Mouse (Mus musculus): ENCODE data around the gene Inhbc. TPM values are rescaled to one million over a fixed set of nuclear protein-coding genes. Genes with fewer than 3 reads are reported as not detected.

Inhbc gene
- polyA plus RNA-seq, 1 experiment: not detected

DNA sequence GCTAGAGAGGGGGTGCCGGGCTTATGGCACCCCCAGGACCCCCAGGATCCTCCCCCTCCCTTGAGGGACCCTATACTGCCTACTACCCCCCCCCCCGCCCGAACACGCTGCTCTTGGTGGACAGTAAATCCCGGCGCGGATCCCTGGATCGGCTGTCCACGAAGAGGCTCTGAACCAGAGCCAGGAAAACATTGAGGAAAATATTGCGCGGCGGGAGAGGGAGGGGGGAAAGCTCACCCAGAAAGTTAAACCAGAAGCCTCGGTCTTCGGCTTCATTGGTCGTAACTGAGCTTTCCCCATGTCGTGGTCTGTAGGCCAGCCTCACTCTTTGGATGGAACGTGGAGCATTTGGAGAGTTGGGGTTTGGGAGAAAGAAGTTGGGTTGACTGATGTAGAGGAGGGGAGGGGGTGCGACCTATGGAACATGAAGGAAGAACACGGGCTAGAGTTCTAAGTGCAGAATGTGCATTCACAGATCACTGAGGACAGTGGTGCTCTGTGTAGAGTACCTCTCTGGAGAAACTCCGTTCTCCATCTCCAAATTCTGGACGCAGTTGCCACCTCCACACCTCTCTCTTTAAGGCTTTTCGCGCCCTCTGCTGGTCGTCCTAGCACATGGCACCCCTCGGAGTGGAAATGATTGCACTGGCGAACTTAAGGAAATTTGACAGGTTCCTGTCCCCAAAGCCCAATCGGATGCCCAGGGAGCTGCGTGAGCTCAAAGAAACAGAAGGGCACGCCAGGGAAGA, 28.2 kb downstream of the Inhbc start, which contains the start of gene Gli1:
Gene Gli1, minus strand, starts transcription at position 84 of the 749 bp plus-strand sequence.
- Histone ChIP-seq H3K4me1 (ENCODE audit: control insufficient read depth, insufficient read depth, low read length) (peaks cover 3% of the 10 kb centered on the region), H3K27me3 (replicated peaks; ENCODE audit: control insufficient read depth, insufficient read depth, low read length) (peaks cover 3% of the 10 kb centered on the region; the same call in 1 of the 2 replicates), H3K27ac (ENCODE audit: insufficient read depth, low read depth, low read length) (no peak within 1 kb of the TSS), H3K4me3 (ENCODE audit: insufficient read depth, low read depth, low read length) (peak within 1 kb of the TSS; percentile 39), H3K36me3 (ENCODE audit: control insufficient read depth, insufficient read depth, low read length) (no peaks in the 10 kb centered on the region)
- peak; percentile 92 for TF ChIP-seq CTCF (conservative IDR thresholded peaks at IDR 0.05; ENCODE audit: insufficient read depth, insufficient read length, low read depth, low read length)
- no peak for TF ChIP-seq POLR2A (IDR thresholded peaks at IDR 0.05; ENCODE audit: low read depth, low read length)
- peak; percentile 84 for DNase-seq
- under 1% methylated on average over 27 of the region's 29 CpGs for WGBS

DNA sequence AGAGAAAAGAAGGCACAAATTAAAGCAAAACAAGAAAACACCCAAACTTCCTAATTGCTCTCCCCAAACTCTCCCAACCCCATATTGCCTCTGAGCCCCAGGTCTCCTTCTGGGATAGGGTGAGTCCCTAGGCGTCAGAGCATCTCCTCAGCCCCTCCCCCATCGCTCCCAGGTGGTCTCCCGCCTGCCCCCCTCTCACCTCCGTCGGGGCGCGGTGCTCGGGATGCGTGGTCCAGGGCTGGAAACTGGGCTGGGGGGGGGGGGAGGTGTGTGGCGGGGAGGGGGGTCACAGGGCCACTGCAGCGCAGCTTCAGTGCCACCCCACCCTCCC, 28.9 kb downstream of the Inhbc start:
- no peak for DNase-seq
- no peaks in the 10 kb centered on the region for H3K36me3 ChIP-seq (ENCODE audit: control insufficient read depth, insufficient read depth, low read length)
- 1% methylated on average over 11 of the region's 11 CpGs for WGBS
- peaks cover 3% of the 10 kb centered on the region for H3K4me1 ChIP-seq (ENCODE audit: control insufficient read depth, insufficient read depth, low read length)
- H3K27ac ChIP-seq (ENCODE audit: insufficient read depth, low read depth, low read length): no peak overlapping the region
- H3K4me3 ChIP-seq (ENCODE audit: insufficient read depth, low read depth, low read length): peak overlapping the region; percentile 39; the same call in 1 of the 2 replicates
- H3K27me3 ChIP-seq (replicated peaks; ENCODE audit: control insufficient read depth, insufficient read depth, low read length): peaks cover 3% of the 10 kb centered on the region; the same call in 1 of the 2 replicates
- TF ChIP-seq POLR2A (IDR thresholded peaks at IDR 0.05; ENCODE audit: low read depth, low read length) (no peak), CTCF (conservative IDR thresholded peaks at IDR 0.05; ENCODE audit: insufficient read depth, insufficient read length, low read depth, low read length) (no peak)

DNA sequence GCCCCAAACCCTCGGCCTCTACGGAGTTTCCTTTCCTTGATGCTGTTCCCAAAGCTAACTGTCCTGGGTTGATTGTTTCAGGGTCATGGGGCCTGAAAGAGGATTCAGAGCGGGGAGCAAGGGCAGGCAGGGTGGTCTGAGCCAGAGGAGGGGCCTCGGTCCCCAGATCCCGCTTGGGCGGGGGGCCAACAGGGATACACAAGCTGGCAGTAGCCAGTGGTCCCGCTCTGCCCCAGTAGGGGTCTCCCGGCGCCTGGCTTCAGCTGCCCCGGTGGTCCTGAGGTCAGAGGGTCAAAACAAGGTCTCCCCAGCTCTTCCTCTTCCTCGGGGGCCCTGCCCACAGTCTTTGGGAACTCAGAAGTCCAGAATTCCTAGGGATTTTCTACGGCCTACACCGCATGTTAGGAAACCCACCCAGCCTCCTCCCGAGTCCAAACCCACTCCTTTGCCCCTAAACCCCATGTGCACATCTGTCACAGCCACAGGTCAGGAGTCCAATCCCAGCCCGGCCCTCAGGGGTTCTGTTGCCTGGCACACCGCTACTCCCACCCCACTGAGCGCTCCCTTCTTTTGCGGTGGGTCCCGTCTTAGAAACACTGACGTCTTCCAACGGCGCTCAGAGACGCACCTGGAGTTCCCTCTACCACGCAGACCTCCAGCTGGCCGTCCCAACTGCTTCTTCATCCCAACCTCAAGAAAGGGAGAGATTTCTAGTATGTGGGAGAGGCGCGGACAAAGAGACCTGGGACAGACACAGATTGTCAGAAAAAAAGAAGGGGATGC, 29.5 kb downstream of the Inhbc start:
- Histone ChIP-seq H3K36me3 (ENCODE audit: control insufficient read depth, insufficient read depth, low read length) (no peaks in the 10 kb centered on the region), H3K27me3 (replicated peaks; ENCODE audit: control insufficient read depth, insufficient read depth, low read length) (peaks cover 3% of the 10 kb centered on the region; the same call in 1 of the 2 replicates), H3K27ac (ENCODE audit: insufficient read depth, low read depth, low read length) (no peak overlapping the region), H3K4me1 (ENCODE audit: control insufficient read depth, insufficient read depth, low read length) (peaks cover 3% of the 10 kb centered on the region), H3K4me3 (ENCODE audit: insufficient read depth, low read depth, low read length) (no peak overlapping the region)
- WGBS: 4% methylated on average over 27 of the region's 27 CpGs
- TF ChIP-seq POLR2A (IDR thresholded peaks at IDR 0.05; ENCODE audit: low read depth, low read length) (no peak), CTCF (conservative IDR thresholded peaks at IDR 0.05; ENCODE audit: insufficient read depth, insufficient read length, low read depth, low read length) (no peak)
- no peak for DNase-seq

DNA sequence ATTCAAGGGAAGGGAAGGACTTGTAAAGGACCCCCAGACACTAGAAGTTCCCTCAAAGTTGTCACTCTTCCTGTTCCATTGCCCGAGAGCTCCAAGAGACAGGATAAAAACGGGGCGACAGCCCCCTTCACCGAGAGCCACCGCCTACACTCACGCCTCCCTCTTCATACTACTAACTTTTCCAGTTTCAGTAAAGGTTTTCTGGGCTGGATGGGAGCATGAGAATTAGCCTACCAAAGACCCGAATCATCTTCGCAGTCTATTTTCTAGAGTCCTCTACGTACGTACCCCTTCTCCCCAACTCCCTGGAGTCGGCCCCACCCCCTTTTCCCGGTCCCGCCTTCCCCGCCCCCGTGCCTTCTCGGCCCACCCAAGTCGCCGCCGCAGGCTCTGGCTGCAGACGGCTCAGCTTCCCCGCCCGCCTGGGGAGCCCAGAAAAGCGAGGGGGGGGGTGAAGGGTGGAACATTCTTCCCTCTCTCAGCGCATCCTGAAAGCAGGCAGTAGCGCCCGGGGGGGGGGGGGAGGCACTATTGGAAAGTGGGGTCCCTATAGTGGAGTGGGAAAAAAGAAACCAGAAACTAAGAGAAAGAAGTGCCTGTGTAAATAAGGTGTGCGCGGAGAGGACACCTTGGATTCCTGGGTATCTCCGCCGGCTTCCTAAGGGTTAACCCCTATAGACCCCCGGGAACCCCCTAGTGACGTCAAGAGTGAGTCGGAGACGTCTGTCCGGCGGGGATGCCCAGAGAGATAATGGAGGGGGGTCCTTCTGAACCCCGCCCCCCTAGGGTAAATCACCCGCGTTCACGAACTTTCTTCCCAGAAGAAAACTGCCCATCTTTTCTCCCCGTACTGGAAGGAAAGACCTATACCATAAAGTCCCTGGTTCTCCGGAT, 30.3 kb downstream of the Inhbc start:
- H3K4me3 ChIP-seq (ENCODE audit: insufficient read depth, low read depth, low read length): peak overlapping the region; percentile 50
- no peak for TF ChIP-seq CTCF (conservative IDR thresholded peaks at IDR 0.05; ENCODE audit: insufficient read depth, insufficient read length, low read depth, low read length)
- no peak for TF ChIP-seq POLR2A (IDR thresholded peaks at IDR 0.05; ENCODE audit: low read depth, low read length)
- no peak overlapping the region for H3K27ac ChIP-seq (ENCODE audit: insufficient read depth, low read depth, low read length)
- peaks cover 3% of the 10 kb centered on the region for H3K4me1 ChIP-seq (ENCODE audit: control insufficient read depth, insufficient read depth, low read length)
- 1% methylated on average over 42 of the region's 42 CpGs for WGBS
- H3K36me3 ChIP-seq (ENCODE audit: control insufficient read depth, insufficient read depth, low read length): no peaks in the 10 kb centered on the region
- H3K27me3 ChIP-seq (replicated peaks; ENCODE audit: control insufficient read depth, insufficient read depth, low read length): peaks cover 3% of the 10 kb centered on the region; the same call in 1 of the 2 replicates
- peak; percentile 48 for DNase-seq

DNA sequence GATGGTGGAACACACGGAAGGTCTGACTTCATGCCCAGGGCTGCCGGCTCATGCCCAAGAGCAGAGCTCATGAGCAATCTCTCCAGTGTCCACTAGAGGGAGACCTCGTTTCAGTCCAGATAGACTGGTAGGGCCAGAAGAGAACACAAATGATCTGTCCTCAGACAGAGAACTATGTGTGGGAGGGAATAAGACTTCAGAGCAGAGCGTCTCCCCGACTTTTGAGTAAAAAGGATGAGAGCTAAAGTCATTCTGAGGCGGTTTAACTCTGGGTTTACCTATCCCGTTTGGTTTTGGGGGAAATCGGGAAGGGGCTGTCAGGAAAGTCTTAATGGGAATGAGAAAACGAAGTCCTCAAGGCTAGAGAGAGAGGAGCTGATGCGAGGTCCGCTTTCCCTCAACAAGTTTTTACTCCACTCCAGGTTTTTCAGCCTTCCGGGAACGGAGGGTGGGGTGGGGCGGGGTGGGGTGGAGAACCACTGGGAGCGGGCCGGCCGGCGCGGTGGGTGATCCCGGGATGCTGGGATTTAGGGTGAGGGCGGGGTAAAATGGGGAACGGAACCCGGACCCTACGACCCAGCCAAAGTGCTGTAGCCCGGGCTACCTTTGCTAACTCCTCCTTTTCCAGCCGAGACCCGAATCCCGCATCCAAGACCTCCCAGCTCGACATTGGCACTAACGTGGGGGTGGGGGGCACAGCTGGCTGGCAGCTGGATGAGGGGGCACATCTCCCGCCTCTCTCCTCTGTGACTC, 31.1 kb downstream of the Inhbc start:
- H3K4me3 ChIP-seq (ENCODE audit: insufficient read depth, low read depth, low read length): peak overlapping the region; percentile 50
- TF ChIP-seq POLR2A (IDR thresholded peaks at IDR 0.05; ENCODE audit: low read depth, low read length): no peak
- peak; percentile 84 for TF ChIP-seq CTCF (conservative IDR thresholded peaks at IDR 0.05; ENCODE audit: insufficient read depth, insufficient read length, low read depth, low read length)
- H3K27me3 ChIP-seq (replicated peaks; ENCODE audit: control insufficient read depth, insufficient read depth, low read length): peaks cover 3% of the 10 kb centered on the region; the same call in 1 of the 2 replicates
- H3K27ac ChIP-seq (ENCODE audit: insufficient read depth, low read depth, low read length): peak overlapping the region; percentile 49; the same call in 1 of the 2 replicates
- H3K36me3 ChIP-seq (ENCODE audit: control insufficient read depth, insufficient read depth, low read length): no peaks in the 10 kb centered on the region
- peak; percentile 93 for DNase-seq
- WGBS: 2% methylated on average over 31 of the region's 31 CpGs
- H3K4me1 ChIP-seq (ENCODE audit: control insufficient read depth, insufficient read depth, low read length): peaks cover 3% of the 10 kb centered on the region

DNA sequence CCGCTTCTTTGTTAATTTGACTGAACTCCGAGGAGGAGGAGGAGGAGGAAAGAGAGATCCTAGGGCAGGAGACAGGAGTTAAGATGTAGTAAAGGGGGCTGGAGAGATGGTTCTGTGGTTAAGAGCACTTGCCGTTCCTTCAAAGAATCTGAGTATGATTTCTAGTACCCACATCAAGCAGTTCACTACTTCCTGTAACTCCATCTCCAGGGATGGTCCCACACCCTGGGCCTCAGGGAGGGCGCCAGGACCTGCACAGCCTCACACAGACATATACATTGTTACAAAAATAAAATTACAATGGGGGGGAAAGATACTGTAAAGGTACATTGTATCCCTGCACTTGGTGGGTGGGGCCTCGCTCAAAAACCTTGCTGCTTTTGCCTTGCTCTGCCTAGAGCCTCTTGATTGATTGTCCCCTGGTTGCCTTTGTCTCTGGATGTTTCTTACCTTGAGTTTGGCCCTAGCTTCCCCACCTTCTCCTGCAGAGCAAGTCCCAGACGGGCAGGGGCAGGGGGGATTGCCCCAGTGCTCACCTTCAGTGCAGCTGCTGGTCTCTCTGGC, 32.6 kb downstream of the Inhbc start:
- no peaks in the 10 kb centered on the region for H3K36me3 ChIP-seq (ENCODE audit: control insufficient read depth, insufficient read depth, low read length)
- WGBS: 77% methylated on average over 6 of the region's 6 CpGs
- no peak for DNase-seq
- peaks cover 3% of the 10 kb centered on the region; the same call in 1 of the 2 replicates for H3K27me3 ChIP-seq (replicated peaks; ENCODE audit: control insufficient read depth, insufficient read depth, low read length)
- H3K4me1 ChIP-seq (ENCODE audit: control insufficient read depth, insufficient read depth, low read length): peaks cover 3% of the 10 kb centered on the region
- no peak overlapping the region for H3K4me3 ChIP-seq (ENCODE audit: insufficient read depth, low read depth, low read length)
- TF ChIP-seq POLR2A (IDR thresholded peaks at IDR 0.05; ENCODE audit: low read depth, low read length) (no peak), CTCF (conservative IDR thresholded peaks at IDR 0.05; ENCODE audit: insufficient read depth, insufficient read length, low read depth, low read length) (no peak)
- no peak overlapping the region for H3K27ac ChIP-seq (ENCODE audit: insufficient read depth, low read depth, low read length)
